Mouse (Mus musculus) small intestine, adult 2 months (tissue): ENCODE results near the gene Igfbp6. TPM values are rescaled to one million over a fixed set of nuclear protein-coding genes. Genes with fewer than 3 reads are reported as not detected.

ENCODE experiments used
- H3K27ac ChIP-seq: fragments of 200-500 bp; 2 replicates; pipeline ENCODE4 v1.5.1; 2012; ENCODE audit warnings: low read depth, low read length, control low read depth, inconsistent platforms; ENCODE audit not compliant: insufficient read depth
- H3K27me3 ChIP-seq: fragments of 200-500 bp; 2 replicates; pipeline ENCODE4 v1.6.1; 2012; ENCODE audit warnings: mild to moderate bottlenecking, moderate library complexity, low read length, inconsistent platforms; ENCODE audit not compliant: control insufficient read depth, insufficient read depth
- H3K36me3 ChIP-seq: fragments of 200-500 bp; 2 replicates; pipeline ENCODE4 v1.6.1; 2012; ENCODE audit warnings: mild to moderate bottlenecking, low read length, control low read depth, inconsistent platforms; ENCODE audit not compliant: control insufficient read depth, insufficient read depth
- H3K4me1 ChIP-seq: fragments of 200-500 bp; 2 replicates; pipeline ENCODE4 v1.6.1; 2012; ENCODE audit warnings: low read length, inconsistent platforms, mixed read lengths; ENCODE audit not compliant: control insufficient read depth, insufficient read depth, insufficient read length
- H3K4me3 ChIP-seq: fragments of 200-500 bp; 2 replicates; pipeline ENCODE4 v1.5.1; 2012; ENCODE audit warnings: low read depth, mild to moderate bottlenecking, control low read depth, inconsistent platforms, low read length, moderate library complexity
- CTCF ChIP-seq: fragments of 200-500 bp; IDR thresholded peaks from 2 replicates; pipeline ENCODE4 v1.5.1; 2012; ENCODE audit warnings: low read depth, mild to moderate bottlenecking, control low read depth, inconsistent platforms, low read length, moderate library complexity, mixed read lengths; ENCODE audit not compliant: insufficient replicate concordance, insufficient read length; ENCODE audit errors: extremely low read depth
- POLR2A ChIP-seq: fragments of 200-500 bp; IDR thresholded peaks from 2 replicates; pipeline ENCODE4 v1.6.1; 2012; ENCODE audit warnings: low read depth, mild to moderate bottlenecking, control low read depth, inconsistent platforms, low read length, moderate library complexity
- WGBS: fragments of 180-500 bp; shearing (Covaris S2); methylation state at CpG from one replicate; pipeline ENCODE4 v1.1.7; 2018; 5-methylcytosine and 5-hydroxymethylcytosine counted together
- polyA plus RNA-seq: library from polyadenylated mRNA; depleted of rRNA; stranded (reverse); fragments of >200 nt; gene quantifications from 2 replicates; pipeline ENCODE4 v1.2.3, GENCODE M21; 2012

The Igfbp6 gene
- polyA plus RNA-seq, 1 experiment: 5.4 TPM

DNA sequence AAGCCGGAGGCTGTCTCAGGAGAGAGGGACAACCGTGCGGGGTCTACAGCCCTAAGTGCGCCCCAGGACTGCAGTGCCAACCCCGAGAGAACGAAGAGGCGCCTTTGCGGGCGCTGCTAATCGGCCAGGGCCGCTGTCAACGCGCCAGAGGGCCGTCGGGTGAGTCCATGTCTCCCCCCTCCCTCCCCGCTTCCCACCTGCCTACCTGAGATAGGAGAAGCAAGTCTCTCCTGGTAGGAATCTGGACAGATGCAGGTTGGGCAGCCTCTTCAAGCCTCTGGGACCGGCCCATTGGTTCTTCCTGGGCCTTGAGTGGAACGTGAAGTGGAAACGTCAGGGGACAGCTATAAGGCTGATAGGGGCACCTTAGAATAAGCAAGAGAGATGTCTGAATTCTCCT lies 564 bp downstream of the Igfbp6 start:
- 50% methylated on average over 19 of the region's 19 CpGs for WGBS
- Histone ChIP-seq H3K27me3 (peaks cover 4% of the 10 kb centered on the region; the same call in 1 of the 2 replicates), H3K36me3 (no peaks in the 10 kb centered on the region), H3K4me3 (no peak overlapping the region), H3K4me1 (peaks cover 8% of the 10 kb centered on the region), H3K27ac (no peak overlapping the region)
- TF ChIP-seq CTCF (no peak), POLR2A (no peak)

DNA sequence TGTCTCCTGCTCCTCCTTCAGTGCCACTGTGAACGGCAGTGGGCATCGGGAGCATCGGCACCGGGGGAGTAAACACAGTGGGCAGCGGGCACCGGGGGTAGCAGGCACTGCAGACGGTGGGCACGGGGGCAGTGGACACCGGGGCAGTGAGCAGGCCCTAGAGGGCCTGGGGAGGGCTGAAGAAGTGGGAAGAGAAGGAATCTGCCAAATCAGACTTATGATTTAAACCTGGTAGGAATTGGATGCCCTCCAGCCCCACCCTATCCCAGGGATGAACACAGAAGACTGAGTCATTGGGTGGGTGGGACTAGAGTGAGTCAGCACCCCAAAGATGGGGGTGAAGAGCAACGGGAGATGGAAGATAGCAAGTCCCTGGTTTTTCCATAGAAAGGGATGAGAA lies 1.2 kb downstream of the Igfbp6 start:
- WGBS: 86% methylated on average over 10 of the region's 10 CpGs
- H3K36me3 ChIP-seq: no peaks in the 10 kb centered on the region
- no peak overlapping the region for H3K4me3 ChIP-seq
- peaks cover 8% of the 10 kb centered on the region for H3K4me1 ChIP-seq
- no peak overlapping the region for H3K27ac ChIP-seq
- no peak for TF ChIP-seq POLR2A
- TF ChIP-seq CTCF: no peak
- H3K27me3 ChIP-seq: peaks cover 4% of the 10 kb centered on the region; the same call in 1 of the 2 replicates

DNA sequence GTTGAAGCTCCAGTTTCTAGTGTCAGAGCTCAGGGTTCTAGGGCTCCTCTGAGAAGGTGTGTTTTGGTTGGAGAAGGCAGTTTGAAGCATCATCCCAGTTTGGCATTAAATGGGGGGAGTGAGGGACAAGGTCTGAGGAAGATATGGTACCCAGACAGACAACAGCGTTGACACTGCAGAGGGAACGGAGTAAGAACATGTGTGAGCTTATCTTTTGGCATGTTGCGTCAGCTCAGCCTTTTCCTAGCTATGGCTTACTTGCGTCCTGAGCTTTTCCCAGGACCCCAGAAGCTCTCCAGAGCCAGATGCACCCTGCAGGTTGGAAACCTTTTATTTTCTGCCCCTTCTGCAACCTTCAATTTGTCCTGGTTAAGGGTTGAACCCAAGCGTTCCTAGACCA lies 1.9 kb downstream of the Igfbp6 start:
- Histone ChIP-seq H3K27ac (no peak overlapping the region), H3K27me3 (peaks cover 4% of the 10 kb centered on the region; the same call in 1 of the 2 replicates), H3K4me1 (peaks cover 8% of the 10 kb centered on the region), H3K36me3 (no peaks in the 10 kb centered on the region), H3K4me3 (no peak overlapping the region)
- 89% methylated on average over 5 of the region's 5 CpGs for WGBS
- no peak for TF ChIP-seq POLR2A
- no peak for TF ChIP-seq CTCF

DNA sequence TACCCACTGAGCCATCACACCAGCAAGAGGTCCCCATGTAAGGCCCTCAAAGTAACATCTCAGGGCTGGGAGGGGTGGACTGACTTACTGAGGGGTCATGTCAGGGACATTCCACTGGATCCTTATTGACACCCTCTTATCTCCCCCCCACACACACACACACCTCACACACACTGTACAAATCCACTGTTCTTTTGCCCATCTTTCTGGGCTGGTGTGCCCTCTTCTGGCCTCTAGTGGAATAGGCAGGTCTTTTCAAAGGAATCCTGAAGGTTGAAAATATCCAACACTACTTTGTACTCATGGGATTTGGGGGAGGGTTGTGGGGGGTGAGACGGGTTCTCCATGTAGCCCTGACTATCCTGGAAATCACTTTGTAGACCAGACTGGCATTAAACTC lies 2.7 kb downstream of the Igfbp6 start:
- Histone ChIP-seq H3K4me1 (peaks cover 8% of the 10 kb centered on the region), H3K4me3 (no peak overlapping the region), H3K36me3 (no peaks in the 10 kb centered on the region), H3K27ac (no peak overlapping the region), H3K27me3 (peaks cover 4% of the 10 kb centered on the region; the same call in 1 of the 2 replicates)
- 0% methylated on average over 1 of the region's 1 CpGs for WGBS
- TF ChIP-seq POLR2A (no peak), CTCF (peak; percentile 56; the same call in 1 of the 2 replicates)

DNA sequence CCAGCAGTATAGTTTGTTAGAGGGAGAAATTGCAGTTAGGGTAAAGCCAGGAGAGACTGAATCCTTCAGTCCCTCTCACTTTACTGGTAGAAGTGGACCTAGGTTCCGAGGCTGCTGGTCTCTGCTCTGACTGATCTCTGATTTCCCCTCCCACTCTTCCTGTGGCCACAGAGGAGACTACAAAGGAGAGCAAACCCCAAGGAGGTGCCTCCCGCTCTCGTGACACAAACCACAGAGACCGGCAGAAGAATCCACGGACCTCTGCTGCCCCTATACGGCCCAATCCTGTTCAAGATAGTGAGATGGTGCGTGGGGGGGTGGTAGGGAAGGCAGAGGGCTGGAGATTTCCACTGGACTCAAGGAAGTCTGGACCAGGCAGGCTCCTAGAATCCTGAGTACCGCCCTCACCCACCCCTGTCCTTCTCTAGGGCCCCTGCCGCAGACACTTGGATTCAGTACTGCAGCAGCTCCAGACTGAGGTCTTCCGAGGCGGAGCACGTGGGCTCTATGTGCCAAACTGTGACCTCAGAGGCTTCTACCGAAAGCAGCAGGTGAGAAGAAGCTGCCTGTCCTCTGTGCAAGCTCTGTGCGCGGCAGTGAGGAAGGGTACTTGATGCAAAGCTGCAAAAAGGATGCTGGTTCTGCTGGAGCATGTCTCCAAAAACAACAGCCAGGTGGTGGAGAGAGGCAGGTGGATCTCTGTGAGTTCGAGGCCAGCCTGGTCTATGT lies 3.7 kb downstream of the Igfbp6 start:
- TF ChIP-seq POLR2A (no peak), CTCF (no peak)
- no peaks in the 10 kb centered on the region for H3K36me3 ChIP-seq
- no peak overlapping the region for H3K4me3 ChIP-seq
- 69% methylated on average over 16 of the region's 16 CpGs for WGBS
- H3K27ac ChIP-seq: no peak overlapping the region
- peaks cover 4% of the 10 kb centered on the region; the same call in 1 of the 2 replicates for H3K27me3 ChIP-seq
- peaks cover 10% of the 10 kb centered on the region for H3K4me1 ChIP-seq

DNA sequence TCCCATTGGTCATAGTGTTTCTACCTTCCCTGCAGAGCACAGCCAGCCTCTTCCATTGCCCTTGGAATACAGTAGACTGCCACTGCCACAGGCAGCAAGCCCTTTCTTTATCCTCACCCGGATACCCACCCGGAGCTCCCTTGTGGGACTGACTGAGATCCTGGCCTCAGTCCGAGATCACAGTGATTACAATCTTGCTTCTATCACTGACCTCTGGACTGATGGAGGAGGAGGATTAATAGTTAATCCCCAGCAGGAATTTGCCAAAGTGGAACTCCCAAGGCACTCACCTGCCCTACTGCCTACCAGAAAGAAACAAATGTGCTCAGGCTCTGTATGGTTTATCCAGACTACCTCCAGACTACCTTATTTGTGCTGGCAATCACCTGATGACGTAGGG lies 5.4 kb downstream of the Igfbp6 start:
- TF ChIP-seq CTCF (no peak), POLR2A (no peak)
- WGBS: 26% methylated on average over 4 of the region's 4 CpGs
- peak overlapping the region; percentile 98 for H3K27ac ChIP-seq

DNA sequence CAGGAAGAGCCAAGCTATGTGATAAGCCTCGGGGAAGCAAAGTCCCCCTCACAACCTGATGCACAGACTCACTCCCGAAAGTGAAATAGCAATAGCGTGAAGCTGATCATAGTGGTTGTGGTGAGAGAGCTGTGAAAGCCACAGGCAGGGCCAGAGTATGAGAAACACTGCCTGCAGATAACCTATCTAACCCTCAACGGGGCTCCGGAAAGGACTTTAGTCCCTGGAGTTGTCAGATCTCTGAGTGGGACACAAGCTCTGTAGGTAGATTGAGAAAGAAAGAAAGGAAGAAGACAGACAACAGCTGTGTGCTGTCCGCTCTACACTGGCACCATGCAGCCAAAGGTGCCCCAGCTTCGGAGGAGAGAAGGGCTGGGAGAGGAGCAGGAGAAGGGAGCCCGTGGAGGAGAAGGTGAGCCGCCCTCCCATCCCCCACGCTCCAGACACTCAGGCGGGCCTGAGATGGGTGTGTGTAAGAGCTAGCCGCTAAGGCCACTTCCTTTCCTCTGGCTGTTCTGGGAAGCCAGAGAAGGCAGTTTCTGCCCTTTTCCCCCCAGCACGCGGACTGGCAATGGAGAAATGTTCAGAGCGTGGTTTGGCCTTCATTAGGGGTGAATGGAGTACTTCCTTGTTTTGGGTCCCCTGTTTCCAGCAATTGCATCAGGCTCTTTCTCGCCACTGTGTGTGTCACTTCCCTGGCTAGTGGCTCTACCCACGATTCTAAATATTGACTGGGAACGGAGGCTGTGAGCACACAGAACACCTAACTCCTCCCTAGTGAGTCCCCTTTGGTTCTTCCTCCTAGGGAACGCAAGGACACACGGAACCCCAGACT lies 6.4 kb downstream of the Igfbp6 start, which contains the start of gene Soat2:
Gene Soat2, plus strand, starts transcription at position 226 of the 835 bp plus-strand sequence.
- Histone ChIP-seq H3K27me3 (no peaks in the 10 kb centered on the region), H3K36me3 (peaks cover 10% of the 10 kb centered on the region), H3K4me3 (peak within 1 kb of the TSS; percentile 68), H3K4me1 (peaks cover 14% of the 10 kb centered on the region), H3K27ac (peak within 1 kb of the TSS; percentile 98)
- TF ChIP-seq POLR2A: 0 out of 2 replicates have a peak, but pooled peaks have one; percentile 11
- no peak for TF ChIP-seq CTCF
- WGBS: 11% methylated on average over 20 of the region's 20 CpGs

More for the DNA sequence above, 5.4 kb downstream of the Igfbp6 start:
- Histone ChIP-seq H3K4me1 (peaks cover 14% of the 10 kb centered on the region), H3K27me3 (peaks cover 3% of the 10 kb centered on the region; the same call in 1 of the 2 replicates), H3K4me3 (no peak overlapping the region), H3K36me3 (peaks cover 8% of the 10 kb centered on the region; the same call in 1 of the 2 replicates)
